ENCODE assay signal across 17 mouse cellular contexts in the genomic region with DNA sequence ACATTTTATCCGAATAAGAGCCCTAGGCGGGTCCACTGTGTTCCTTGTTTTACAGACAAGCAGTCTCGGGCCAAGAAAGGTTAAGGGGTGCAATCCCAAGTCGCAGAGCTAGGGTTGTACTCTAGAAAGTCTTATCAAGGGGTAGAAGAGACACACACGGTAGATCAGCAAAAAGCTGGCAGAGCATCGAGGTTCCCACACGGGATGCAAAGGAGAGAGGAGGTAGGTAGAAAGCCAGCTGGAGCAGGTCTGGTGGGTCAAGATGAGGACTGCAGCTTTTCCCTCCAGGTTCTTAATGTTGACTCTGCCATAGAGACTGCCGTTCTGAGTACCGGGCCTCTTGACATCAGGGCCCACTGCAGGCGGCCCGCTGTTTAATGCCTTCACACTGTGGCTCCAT.
DNase-seq lines count a peak whose midpoint lies in the region; ATAC-seq lines count a peak whose summit lies in the region.
"Had no signal": no experiment of that assay in that cellular context is flagged by ENCODE, and none has a peak within 500 bp of the region (broad histone marks: within the 10 kb centered on the region; RNA-seq: fewer than 3 reads in every experiment).

No protein-coding gene starts in this region.

- H3K27ac ChIP-seq in heart, embryonic 10.5 days, result peak overlapping the region; percentile 89
- no peak overlapping the region for H3K27ac ChIP-seq in lung, embryonic 16.5 days (ENCODE audit: low read length)
- H3K27ac ChIP-seq in heart, embryonic 15.5 days, result peak overlapping the region; percentile 92
- H3K27ac ChIP-seq in limb, embryonic 12.5 days, result 0 out of 2 replicates have a peak overlapping the region, but pooled peaks have one; percentile 46
- no peak overlapping the region for H3K27ac ChIP-seq in midbrain, embryonic 11.5 days (ENCODE audit: low read depth, low read length)
- H3K27ac ChIP-seq: embryonic facial prominence, embryonic 12.5 days; hindbrain, embryonic 12.5 days; limb, embryonic 13.5 days; liver, embryonic 13.5 days had no signal

- no peak overlapping the region for H3K4me2 ChIP-seq in lung, embryonic 16.5 days (ENCODE audit: low read depth, low read length)
- peak overlapping the region; percentile 35 for H3K4me2 ChIP-seq in heart, embryonic 15.5 days
- H3K4me2 ChIP-seq in limb, embryonic 12.5 days, result no peak overlapping the region; the same call in 1 of the 2 replicates
- H3K4me2 ChIP-seq in midbrain, embryonic 11.5 days, result no peak overlapping the region
- H3K4me2 ChIP-seq: embryonic facial prominence, embryonic 12.5 days; hindbrain, embryonic 12.5 days; limb, embryonic 13.5 days; liver, embryonic 13.5 days had no signal

- 58% methylated on average over 11 of the region's 11 CpGs for WGBS in heart, embryonic 10.5 days
- 52% methylated on average over 11 of the region's 11 CpGs for WGBS in lung, embryonic 16.5 days
- WGBS in heart, embryonic 15.5 days, result 50% methylated on average over 11 of the region's 11 CpGs
- 69% methylated on average over 11 of the region's 11 CpGs for WGBS in limb, embryonic 12.5 days
- WGBS in midbrain, embryonic 11.5 days, result 83% methylated on average over 11 of the region's 11 CpGs

- no peak for DNase-seq in heart, embryonic 10.5 days (ENCODE audit: low spot score)
- DNase-seq in heart, postnatal 4 days, result no peak
- no peak for DNase-seq in lung, postnatal 14 days
- no peak for DNase-seq in midbrain, embryonic 11.5 days (ENCODE audit: low spot score, missing footprints)
- DNase-seq: adrenal gland, postnatal 10 days; cerebellum, adult 9-11 months; liver, embryonic 13.5 days; thymus, postnatal 36 days had no signal

- peak; percentile 36; the same call in 1 of the 2 replicates for ATAC-seq in lung, embryonic 16.5 days (ENCODE audit: low read depth)
- ATAC-seq in heart, embryonic 15.5 days (replicated peaks; ENCODE audit: insufficient number of reproducible peaks, insufficient read depth, low FRiP score, low read depth), result no peak; the same call in 1 of the 2 replicates
- ATAC-seq in limb, embryonic 12.5 days (ENCODE audit: insufficient number of reproducible peaks, insufficient read depth, low FRiP score, low TSS enrichment, low read depth), result no peak
- no peak for ATAC-seq in midbrain, embryonic 11.5 days (ENCODE audit: low FRiP score)
- no peak for ATAC-seq in frontal cortex, adult (ENCODE audit: low TSS enrichment)
- ATAC-seq: forebrain, embryonic 14.5 days had no signal

- H3K4me1 ChIP-seq in heart, embryonic 10.5 days, result peaks cover 34% of the 10 kb centered on the region
- H3K4me1 ChIP-seq in lung, embryonic 16.5 days (replicated peaks; ENCODE audit: control insufficient read depth, insufficient read depth, low read length), result peaks cover 6% of the 10 kb centered on the region; the same call in 1 of the 2 replicates
- H3K4me1 ChIP-seq in heart, embryonic 15.5 days (replicated peaks), result peaks cover 24% of the 10 kb centered on the region
- H3K4me1 ChIP-seq in limb, embryonic 12.5 days (replicated peaks), result peaks cover 25% of the 10 kb centered on the region
- no peaks in the 10 kb centered on the region for H3K4me1 ChIP-seq in midbrain, embryonic 11.5 days (ENCODE audit: control insufficient read depth, insufficient read depth, low read length)
- H3K4me1 ChIP-seq: hindbrain, embryonic 12.5 days had no signal

- H3K9me3 ChIP-seq in heart, embryonic 10.5 days, result no peaks in the 10 kb centered on the region
- no peaks in the 10 kb centered on the region for H3K9me3 ChIP-seq in lung, embryonic 16.5 days (ENCODE audit: control insufficient read depth, low read length)
- H3K9me3 ChIP-seq in heart, embryonic 15.5 days (replicated peaks), result no peaks in the 10 kb centered on the region
- H3K9me3 ChIP-seq in limb, embryonic 12.5 days, result no peaks in the 10 kb centered on the region
- no peaks in the 10 kb centered on the region for H3K9me3 ChIP-seq in midbrain, embryonic 11.5 days (ENCODE audit: control insufficient read depth, low read length)
- H3K9me3 ChIP-seq: embryonic facial prominence, embryonic 12.5 days; hindbrain, embryonic 12.5 days; limb, embryonic 13.5 days; liver, embryonic 13.5 days; megakaryocyte, embryonic 14.5 days had no signal

- no peaks in the 10 kb centered on the region for H3K27me3 ChIP-seq in heart, embryonic 10.5 days (ENCODE audit: insufficient read depth, poor library complexity, severe bottlenecking)
- H3K27me3 ChIP-seq in lung, embryonic 16.5 days (ENCODE audit: control insufficient read depth, insufficient read depth, low read depth, low read length), result no peaks in the 10 kb centered on the region
- H3K27me3 ChIP-seq in heart, embryonic 15.5 days, result no peaks in the 10 kb centered on the region
- H3K27me3 ChIP-seq in limb, embryonic 12.5 days, result no peaks in the 10 kb centered on the region
- no peaks in the 10 kb centered on the region for H3K27me3 ChIP-seq in midbrain, embryonic 11.5 days (ENCODE audit: control insufficient read depth, insufficient read depth, low read length)
- H3K27me3 ChIP-seq: embryonic facial prominence, embryonic 12.5 days; liver, embryonic 13.5 days; megakaryocyte, embryonic 14.5 days had no signal

- no peak overlapping the region for H3K9ac ChIP-seq in lung, embryonic 16.5 days (ENCODE audit: low read length)
- no peak overlapping the region for H3K9ac ChIP-seq in heart, embryonic 15.5 days
- H3K9ac ChIP-seq in limb, embryonic 12.5 days (replicated peaks), result no peak overlapping the region
- H3K9ac ChIP-seq in midbrain, embryonic 11.5 days (ENCODE audit: low read length), result no peak overlapping the region
- H3K9ac ChIP-seq: embryonic facial prominence, embryonic 12.5 days; hindbrain, embryonic 12.5 days; limb, embryonic 13.5 days; liver, embryonic 13.5 days had no signal

- no peaks in the 10 kb centered on the region for H3K36me3 ChIP-seq in heart, embryonic 10.5 days
- no peaks in the 10 kb centered on the region for H3K36me3 ChIP-seq in lung, embryonic 16.5 days (ENCODE audit: control insufficient read depth, insufficient read depth, low read length)
- H3K36me3 ChIP-seq in heart, embryonic 15.5 days, result no peaks in the 10 kb centered on the region
- no peaks in the 10 kb centered on the region for H3K36me3 ChIP-seq in limb, embryonic 12.5 days
- no peaks in the 10 kb centered on the region for H3K36me3 ChIP-seq in midbrain, embryonic 11.5 days (ENCODE audit: control insufficient read depth, insufficient read depth, low read length)
- H3K36me3 ChIP-seq: embryonic facial prominence, embryonic 12.5 days; hindbrain, embryonic 12.5 days; limb, embryonic 13.5 days; liver, embryonic 13.5 days had no signal

- H3K4me3 ChIP-seq in heart, embryonic 10.5 days, result no peak overlapping the region
- H3K4me3 ChIP-seq in lung, embryonic 16.5 days (ENCODE audit: low read length), result no peak overlapping the region
- H3K4me3 ChIP-seq in heart, embryonic 15.5 days, result no peak overlapping the region
- no peak overlapping the region for H3K4me3 ChIP-seq in limb, embryonic 12.5 days (replicated peaks)
- no peak overlapping the region for H3K4me3 ChIP-seq in midbrain, embryonic 11.5 days (ENCODE audit: low read depth, low read length)
- H3K4me3 ChIP-seq: embryonic facial prominence, embryonic 12.5 days; hindbrain, embryonic 12.5 days; limb, embryonic 13.5 days; liver, embryonic 13.5 days had no signal

Comparison
In these comparisons a context has a peak if more than half of its experiments do, and no peak if none do; other contexts are left out.
1. H3K27ac ChIP-seq: peak in heart, embryonic 10.5 days (single experiment), heart, embryonic 15.5 days (single experiment) and limb, embryonic 12.5 days (single experiment); none in lung, embryonic 16.5 days (single experiment) and midbrain, embryonic 11.5 days (single experiment).